Mouse (Mus musculus): ENCODE measurements at regions not wholly inside any gene's neighbourhood (a gene's known extent, or its start where the extent isn't known, plus 50 kb on each side); places are given as distances from the start of the nearest gene placed in this dataset.

DNA sequence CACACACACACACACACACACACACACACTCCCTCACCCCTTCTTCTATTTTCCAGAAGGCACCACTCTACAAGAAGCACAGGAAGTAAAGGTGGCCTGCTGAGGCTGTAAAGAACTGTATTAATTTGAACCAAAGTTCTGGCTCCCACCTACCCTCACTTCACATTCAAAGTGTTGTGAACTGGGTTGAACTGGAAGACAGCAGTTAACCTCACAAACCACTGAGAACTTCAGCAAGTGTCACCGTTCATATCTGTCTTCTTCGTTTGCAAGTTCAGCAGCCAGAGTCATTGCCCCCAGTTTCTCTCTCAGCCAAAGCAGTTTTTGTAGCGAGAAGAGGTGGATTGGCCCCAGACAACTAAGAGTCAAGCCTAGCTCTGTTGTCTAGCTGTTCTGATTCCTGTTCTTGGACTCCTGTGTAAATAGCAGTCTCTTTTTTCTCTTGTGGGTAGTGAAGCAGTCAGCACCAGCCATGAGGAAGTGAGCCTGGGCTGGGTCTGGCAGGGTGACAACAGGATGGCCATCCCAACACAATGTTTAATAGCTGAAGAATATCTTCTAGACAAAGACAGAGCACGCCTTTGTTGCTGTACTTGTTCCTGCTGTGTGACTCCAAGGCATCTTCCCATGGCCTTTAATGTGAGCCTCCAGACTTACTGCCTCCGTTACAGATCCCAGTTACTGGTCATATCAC, 452.0 kb upstream of the Meis1 start:
- no peak overlapping the region for H3K4me2 ChIP-seq (ENCODE audit: low read depth)
- no peak overlapping the region for H3K27ac ChIP-seq
- no peak overlapping the region for H3K4me3 ChIP-seq (ENCODE audit: insufficient read depth in 1 of 2, low read depth in 2 of 2, low read length in 2 of 2)
- no peaks in the 10 kb centered on the region for H3K4me1 ChIP-seq (replicated peaks; ENCODE audit: control insufficient read depth in 2 of 2, insufficient read depth in 2 of 2, low read length in 1 of 2)
- no peaks in the 10 kb centered on the region for H3K27me3 ChIP-seq (ENCODE audit: control insufficient read depth, insufficient read depth, low read length)
- DNase-seq (ENCODE audit: low read depth in 3 of 3, low spot score in 3 of 3) (no peak), ATAC-seq (ENCODE audit: insufficient read depth) (no peak)
- 52% methylated on average over 5 of the region's 5 CpGs for WGBS (ENCODE audit: insufficient replicate concordance)
- no peak overlapping the region for H3K9ac ChIP-seq (replicated peaks)
- no peaks in the 10 kb centered on the region for H3K36me3 ChIP-seq (replicated peaks; ENCODE audit: control insufficient read depth, insufficient read depth, low read depth)
- TF ChIP-seq EP300 (IDR thresholded peaks at IDR 0.05; ENCODE audit: low read depth): no peak
- no peak for TF ChIP-seq CTCF (IDR thresholded peaks at IDR 0.05; ENCODE audit: low read depth)
- no peaks in the 10 kb centered on the region for H3K9me3 ChIP-seq (ENCODE audit: control insufficient read depth, low read length)

DNA sequence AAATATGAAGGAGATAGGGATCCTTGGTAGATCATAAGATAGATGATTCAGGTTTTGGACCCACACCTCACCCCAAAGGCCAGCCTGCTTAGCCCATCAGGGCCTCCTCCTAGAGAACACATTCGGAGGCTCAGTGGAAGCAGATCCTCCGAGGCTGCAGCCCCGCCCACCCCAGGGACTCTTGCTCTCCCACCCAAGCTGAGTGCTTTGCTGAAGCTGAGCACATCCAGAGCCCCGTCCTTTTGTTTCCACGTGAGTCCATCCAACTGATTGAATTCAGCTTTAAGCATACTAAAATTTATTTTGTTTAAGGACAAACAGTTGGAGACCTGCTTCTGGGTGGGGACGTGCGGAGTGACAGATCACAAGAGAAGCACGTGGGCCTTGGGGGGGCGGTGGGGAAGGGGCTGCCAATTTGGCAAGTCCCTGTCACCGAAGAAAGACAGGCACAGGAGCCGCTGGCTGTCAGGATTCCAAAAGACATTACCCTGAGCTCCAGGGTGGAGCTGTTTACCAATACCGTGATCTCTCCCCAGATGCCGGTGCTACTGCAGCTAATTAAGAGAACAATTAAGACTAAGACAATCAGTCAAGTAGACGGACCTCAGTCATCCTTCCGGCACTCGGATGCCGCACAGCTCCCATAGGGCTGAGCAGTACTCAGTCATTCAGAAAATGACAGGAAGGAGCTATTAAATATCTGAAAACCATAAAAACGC, 448.9 kb upstream of the Spred2 start:
- Histone ChIP-seq H3K4me2 (ENCODE audit: low read depth) (no peak overlapping the region), H3K9ac (replicated peaks) (no peak overlapping the region), H3K27ac (no peak overlapping the region), H3K36me3 (replicated peaks; ENCODE audit: control insufficient read depth, insufficient read depth, low read depth) (no peaks in the 10 kb centered on the region), H3K4me1 (replicated peaks; ENCODE audit: control insufficient read depth in 2 of 2, insufficient read depth in 2 of 2, low read length in 1 of 2) (no peaks in the 10 kb centered on the region), H3K4me3 (ENCODE audit: insufficient read depth in 1 of 2, low read depth in 2 of 2, low read length in 2 of 2) (no peak overlapping the region), H3K9me3 (ENCODE audit: control insufficient read depth, low read length) (no peaks in the 10 kb centered on the region), H3K27me3 (ENCODE audit: control insufficient read depth, insufficient read depth, low read length) (no peaks in the 10 kb centered on the region)
- WGBS (ENCODE audit: insufficient replicate concordance): 42% methylated on average over 18 of the region's 18 CpGs
- DNase-seq (ENCODE audit: low read depth in 3 of 3, low spot score in 3 of 3) (no peak), ATAC-seq (ENCODE audit: insufficient read depth) (no peak)
- TF ChIP-seq CTCF (IDR thresholded peaks at IDR 0.05; ENCODE audit: low read depth): no peak
- no peak for TF ChIP-seq EP300 (IDR thresholded peaks at IDR 0.05; ENCODE audit: low read depth)

DNA sequence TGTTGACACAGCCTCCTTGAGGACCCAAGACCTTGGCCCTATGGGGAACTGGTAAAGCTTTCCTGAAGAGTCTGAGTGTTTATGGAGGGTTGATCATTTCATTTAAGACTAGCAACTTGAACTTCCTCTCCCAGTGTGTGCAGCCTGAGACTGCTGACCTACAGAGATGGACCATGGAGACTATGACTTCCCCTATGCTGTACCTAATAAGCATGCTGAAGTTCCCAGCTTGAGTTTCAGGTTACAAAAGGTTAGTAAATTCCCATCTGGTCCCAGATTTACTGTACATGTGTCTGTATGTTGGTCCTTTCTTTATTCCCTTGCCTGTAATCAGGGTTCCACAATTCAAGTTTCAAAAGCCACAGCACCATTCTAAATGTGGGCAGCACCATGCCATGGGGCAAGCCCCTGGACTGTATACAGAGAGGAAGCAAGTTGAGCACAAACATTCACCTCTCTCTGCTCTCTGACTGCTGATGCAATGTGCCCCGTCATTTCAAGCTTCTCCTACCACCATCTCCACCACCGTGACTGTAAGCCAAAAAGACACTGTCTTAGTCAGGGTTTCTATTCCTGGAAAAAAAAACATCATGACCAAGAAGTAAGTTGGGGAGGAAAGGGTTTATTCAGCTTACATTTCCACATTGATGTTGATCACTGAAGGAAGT, 431.0 kb upstream of the Spred2 start:
- 49% methylated on average over 2 of the region's 2 CpGs for WGBS (ENCODE audit: insufficient replicate concordance)
- DNase-seq (ENCODE audit: low read depth in 3 of 3, low spot score in 3 of 3) (no peak), ATAC-seq (ENCODE audit: insufficient read depth) (no peak)

DNA sequence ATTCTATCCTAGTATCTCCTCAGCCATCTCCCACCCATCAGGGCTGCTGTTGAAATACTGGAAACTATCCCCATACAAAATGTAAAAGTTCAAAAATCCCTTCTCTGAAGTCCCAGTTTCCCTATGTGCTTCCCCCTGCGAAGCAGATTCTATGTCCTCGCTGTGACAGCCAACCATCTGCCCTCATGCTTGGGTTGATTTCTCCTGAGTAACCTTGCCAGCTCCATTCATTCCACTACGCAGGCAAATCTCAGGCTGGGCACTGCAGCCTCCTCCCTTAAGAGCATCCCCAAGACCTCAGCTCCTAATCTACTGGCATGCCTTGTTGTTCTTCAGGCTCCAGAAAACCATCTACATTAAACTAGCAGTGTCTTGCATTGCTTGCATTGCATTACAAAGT, 402.5 kb upstream of the Spred2 start:
- 55% methylated on average over 3 of the region's 3 CpGs for WGBS (ENCODE audit: insufficient replicate concordance)
- ATAC-seq (ENCODE audit: insufficient read depth) (no peak), DNase-seq (ENCODE audit: low read depth in 3 of 3, low spot score in 3 of 3) (no peak)
- Histone ChIP-seq H3K27me3 (ENCODE audit: control insufficient read depth, insufficient read depth, low read length) (no peaks in the 10 kb centered on the region), H3K36me3 (replicated peaks; ENCODE audit: control insufficient read depth, insufficient read depth, low read depth) (no peaks in the 10 kb centered on the region), H3K9ac (replicated peaks) (no peak overlapping the region), H3K9me3 (ENCODE audit: control insufficient read depth, low read length) (no peaks in the 10 kb centered on the region), H3K27ac (no peak overlapping the region), H3K4me1 (replicated peaks; ENCODE audit: control insufficient read depth in 2 of 2, insufficient read depth in 2 of 2, low read length in 1 of 2) (no peaks in the 10 kb centered on the region), H3K4me3 (ENCODE audit: insufficient read depth in 1 of 2, low read depth in 2 of 2, low read length in 2 of 2) (no peak overlapping the region), H3K4me2 (ENCODE audit: low read depth) (no peak overlapping the region)
- TF ChIP-seq CTCF (IDR thresholded peaks at IDR 0.05; ENCODE audit: low read depth) (no peak), EP300 (IDR thresholded peaks at IDR 0.05; ENCODE audit: low read depth) (no peak)

More for the DNA sequence above, 431.0 kb upstream of the Spred2 start:
- no peaks in the 10 kb centered on the region for H3K9me3 ChIP-seq (ENCODE audit: control insufficient read depth, low read length)
- no peak for TF ChIP-seq EP300 (IDR thresholded peaks at IDR 0.05; ENCODE audit: low read depth)
- no peak for TF ChIP-seq CTCF (IDR thresholded peaks at IDR 0.05; ENCODE audit: low read depth)
- no peaks in the 10 kb centered on the region for H3K27me3 ChIP-seq (ENCODE audit: control insufficient read depth, insufficient read depth, low read length)
- no peaks in the 10 kb centered on the region for H3K4me1 ChIP-seq (replicated peaks; ENCODE audit: control insufficient read depth in 2 of 2, insufficient read depth in 2 of 2, low read length in 1 of 2)
- no peak overlapping the region for H3K4me3 ChIP-seq (ENCODE audit: insufficient read depth in 1 of 2, low read depth in 2 of 2, low read length in 2 of 2)
- no peak overlapping the region for H3K27ac ChIP-seq
- H3K9ac ChIP-seq (replicated peaks): no peak overlapping the region
- no peaks in the 10 kb centered on the region for H3K36me3 ChIP-seq (replicated peaks; ENCODE audit: control insufficient read depth, insufficient read depth, low read depth)
- no peak overlapping the region for H3K4me2 ChIP-seq (ENCODE audit: low read depth)

DNA sequence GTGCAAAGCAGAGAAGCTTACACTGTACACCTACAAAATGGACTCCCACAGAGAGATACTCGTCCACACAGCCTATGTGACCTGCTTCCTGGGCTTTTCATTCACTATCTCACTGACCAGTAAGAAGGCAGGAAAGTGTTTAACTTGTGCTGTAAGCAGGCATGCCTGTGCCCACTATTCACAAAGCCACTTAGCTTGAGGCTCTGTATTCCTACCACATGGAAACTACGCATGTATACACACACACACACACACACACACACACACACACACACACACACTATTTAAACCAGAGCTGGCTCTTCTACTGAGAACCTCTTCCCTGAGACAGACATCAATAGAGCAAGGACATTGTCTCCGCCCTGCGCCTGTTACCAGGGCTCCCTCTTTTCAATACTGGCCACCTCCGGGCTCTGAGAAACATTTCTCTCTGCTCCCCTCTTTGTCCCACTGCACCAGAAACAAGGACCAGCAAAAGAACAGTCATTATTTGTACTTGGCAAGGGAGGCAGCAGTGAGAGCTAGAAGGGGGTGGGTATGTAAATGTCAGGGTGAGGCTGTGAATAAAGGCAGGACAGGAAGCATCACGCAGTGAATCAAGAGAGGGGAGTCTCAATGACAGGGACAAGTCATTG, 400.2 kb upstream of the Spred2 start:
- Histone ChIP-seq H3K4me1 (replicated peaks; ENCODE audit: control insufficient read depth in 2 of 2, insufficient read depth in 2 of 2, low read length in 1 of 2) (no peaks in the 10 kb centered on the region), H3K36me3 (replicated peaks; ENCODE audit: control insufficient read depth, insufficient read depth, low read depth) (no peaks in the 10 kb centered on the region), H3K9me3 (ENCODE audit: control insufficient read depth, low read length) (no peaks in the 10 kb centered on the region), H3K9ac (replicated peaks) (no peak overlapping the region), H3K27me3 (ENCODE audit: control insufficient read depth, insufficient read depth, low read length) (no peaks in the 10 kb centered on the region), H3K27ac (no peak overlapping the region), H3K4me3 (ENCODE audit: insufficient read depth in 1 of 2, low read depth in 2 of 2, low read length in 2 of 2) (no peak overlapping the region), H3K4me2 (ENCODE audit: low read depth) (no peak overlapping the region)
- TF ChIP-seq CTCF (IDR thresholded peaks at IDR 0.05; ENCODE audit: low read depth): no peak
- no peak for TF ChIP-seq EP300 (IDR thresholded peaks at IDR 0.05; ENCODE audit: low read depth)
- DNase-seq (ENCODE audit: low read depth in 3 of 3, low spot score in 3 of 3): no peak
- ATAC-seq (ENCODE audit: insufficient read depth): no peak
- WGBS (ENCODE audit: insufficient replicate concordance): 53% methylated on average over 6 of the region's 6 CpGs

All from liver, embryonic 14.5 days (tissue).